Mouse (Mus musculus) large intestine, adult 2 months (tissue): ENCODE results near the gene Vmn2r17. TPM values are rescaled to one million over a fixed set of nuclear protein-coding genes. Genes with fewer than 3 reads are reported as not detected.

ENCODE experiments used
- DNase-seq: peaks from one replicate; pipeline ENCODE4 v3.0.0-alpha.2; 2012; ENCODE audit warnings: low read depth, low spot score
- WGBS: fragments of 180-500 bp; shearing (Covaris S2); methylation state at CpG from one replicate; pipeline ENCODE4 v1.1.7; 2018; 5-methylcytosine and 5-hydroxymethylcytosine counted together
- polyA plus RNA-seq: library from polyadenylated mRNA; depleted of rRNA; stranded (reverse); fragments of >200 nt; gene quantifications from 2 replicates; pipeline ENCODE4 v1.2.3, GENCODE M21; 2012; rRNA removed

Vmn2r17 gene
- not detected in 2 replicates for polyA plus RNA-seq

GRCm38 (mm10) chr5:109419388-109419787, at the start of gene Vmn2r17:
Vmn2r17 (plus strand) TSS chr5:109419688.
- WGBS: 48% methylated on average over 2 of the region's 2 CpGs
- DNase-seq: no peak

GRCm38 (mm10) chr5:109466576-109467506, 47.4 kb downstream of the Vmn2r17 start:
- 21% methylated on average over 21 of the region's 21 CpGs for WGBS
- no peak for DNase-seq

GRCm38 (mm10) chr5:109506729-109507128, 87.2 kb downstream of the Vmn2r17 start:
- WGBS: 7% methylated on average over 1 of the region's 1 CpGs
- DNase-seq: peak; percentile 1

Other genes starting within 250 kb of the Vmn2r17 start
- gene Vmn2r13, start 227.5 kb upstream of the Vmn2r17 start, polyA plus RNA-seq: not detected in 2 replicates
- gene Vmn2r14, start 195.0 kb upstream of the Vmn2r17 start, polyA plus RNA-seq: not detected in 2 replicates
- gene Vmn2r15, start 122.0 kb upstream of the Vmn2r17 start, polyA plus RNA-seq: not detected in 2 replicates
- not detected in 2 replicates for gene Vmn2r16, start 89.5 kb upstream of the Vmn2r17 start, polyA plus RNA-seq
- gene Crlf2, start 139.3 kb downstream of the Vmn2r17 start, polyA plus RNA-seq: 14.5 and 16.9 TPM in 2 replicates